Mouse (Mus musculus): ENCODE results near the gene Siglec1. TPM values are rescaled to one million over a fixed set of nuclear protein-coding genes. Genes with fewer than 3 reads are reported as not detected.
"Not testable (repeated sequence)": the region's sequence is repeated elsewhere in the genome, so short reads cannot be mapped to it uniquely, and the experiment has no call there.

Gene Siglec1
- total RNA-seq, 2 experiments from 2014 or later: 0.48 TPM; not detected in 1

DNA sequence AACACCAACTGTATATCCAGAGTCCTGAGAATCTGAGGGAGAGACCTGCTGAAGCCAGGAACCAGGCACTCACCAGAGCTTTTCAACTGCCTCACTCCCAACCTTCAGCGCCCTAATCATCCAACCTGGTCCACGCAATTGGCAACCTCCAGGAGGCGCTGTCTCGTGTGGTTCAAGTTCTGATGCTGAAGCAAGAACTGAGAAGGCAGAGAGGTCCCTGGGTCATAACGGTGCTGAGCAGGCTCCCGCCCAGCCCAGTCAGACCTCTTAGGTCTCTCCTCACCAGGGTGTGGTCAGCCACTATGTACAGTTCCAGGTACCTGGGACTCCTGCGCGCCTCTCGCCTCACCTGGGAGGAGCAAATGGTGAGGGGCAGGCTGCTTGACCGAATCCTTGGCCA is 30.9 kb downstream of the Siglec1 start:
- peak; percentile 51 for ATAC-seq (replicated peaks; ENCODE audit: low FRiP score, low TSS enrichment, poor library complexity, severe bottlenecking)

DNA sequence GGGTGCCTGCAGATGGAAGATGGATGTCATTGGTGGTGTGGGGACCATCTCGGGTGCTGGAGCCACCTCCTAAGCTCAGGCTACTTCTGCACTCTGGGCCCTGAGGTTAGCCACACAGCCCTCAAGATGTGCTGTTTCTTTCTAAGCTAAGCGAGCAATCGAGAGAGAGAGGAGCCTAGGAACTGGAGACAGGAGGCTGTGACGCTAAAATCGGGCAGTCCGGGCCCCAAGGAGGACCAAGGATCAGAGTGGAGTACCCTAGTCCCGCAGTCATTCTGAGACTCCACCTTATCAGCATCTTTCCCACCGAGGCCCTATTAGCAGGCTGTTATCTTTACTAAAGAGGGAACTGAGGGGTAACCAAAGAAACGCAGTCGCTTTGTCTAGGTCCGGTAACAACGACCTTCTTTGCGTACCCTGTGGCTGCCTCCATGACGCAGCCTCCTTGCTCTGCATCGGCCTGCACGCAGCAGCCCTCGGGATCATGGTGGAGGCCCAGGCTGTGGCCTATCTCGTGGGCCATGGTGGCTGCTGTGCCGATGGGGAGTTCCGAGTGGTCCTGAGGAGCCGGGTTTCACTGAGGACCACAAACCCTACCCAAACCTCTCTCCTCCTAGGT is 31.8 kb downstream of the Siglec1 start:
- no peak for ATAC-seq (replicated peaks; ENCODE audit: low FRiP score, low TSS enrichment, poor library complexity, severe bottlenecking)

DNA sequence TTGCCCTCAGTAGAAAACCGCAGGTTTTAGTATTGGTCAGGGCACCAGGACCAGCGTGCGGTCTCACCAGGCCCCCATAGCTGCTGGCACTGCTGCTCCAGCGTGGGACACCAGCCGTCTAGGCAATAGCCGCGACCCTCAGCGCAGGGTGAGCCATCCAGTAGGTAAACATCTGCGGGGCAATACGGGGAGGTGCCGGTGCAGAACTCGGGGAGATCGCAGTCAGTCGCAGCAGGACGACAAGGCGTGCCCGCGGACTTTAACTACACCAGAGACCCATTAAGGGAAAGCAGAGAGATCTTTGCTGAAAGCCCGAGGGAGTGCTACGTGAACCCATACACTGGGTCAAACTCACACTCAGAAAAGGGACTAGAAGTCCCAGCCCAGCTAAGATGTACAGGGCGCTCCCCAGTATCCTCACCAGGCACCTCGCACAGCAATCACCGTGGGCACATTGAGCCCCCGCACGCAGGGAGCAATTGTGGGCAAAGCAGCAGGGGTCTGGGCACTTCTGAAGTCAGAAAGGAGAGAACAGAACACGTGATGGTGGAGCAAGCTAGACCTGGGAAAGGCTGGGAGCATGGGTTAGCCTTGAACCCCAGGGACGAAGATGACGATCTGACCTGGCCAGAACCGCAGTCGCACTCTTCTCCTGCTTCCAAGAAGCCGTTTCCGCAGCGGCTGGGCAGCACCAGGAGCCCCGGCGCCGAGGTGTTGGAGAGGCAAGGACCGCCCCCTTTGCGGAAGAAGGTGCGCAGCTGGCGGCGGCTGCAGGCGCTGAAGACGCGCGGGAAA is 32.5 kb downstream of the Siglec1 start:
- ATAC-seq (replicated peaks; ENCODE audit: low FRiP score, low TSS enrichment, poor library complexity, severe bottlenecking): 0 out of 2 replicates have a peak, but pooled peaks have one; percentile 6

DNA sequence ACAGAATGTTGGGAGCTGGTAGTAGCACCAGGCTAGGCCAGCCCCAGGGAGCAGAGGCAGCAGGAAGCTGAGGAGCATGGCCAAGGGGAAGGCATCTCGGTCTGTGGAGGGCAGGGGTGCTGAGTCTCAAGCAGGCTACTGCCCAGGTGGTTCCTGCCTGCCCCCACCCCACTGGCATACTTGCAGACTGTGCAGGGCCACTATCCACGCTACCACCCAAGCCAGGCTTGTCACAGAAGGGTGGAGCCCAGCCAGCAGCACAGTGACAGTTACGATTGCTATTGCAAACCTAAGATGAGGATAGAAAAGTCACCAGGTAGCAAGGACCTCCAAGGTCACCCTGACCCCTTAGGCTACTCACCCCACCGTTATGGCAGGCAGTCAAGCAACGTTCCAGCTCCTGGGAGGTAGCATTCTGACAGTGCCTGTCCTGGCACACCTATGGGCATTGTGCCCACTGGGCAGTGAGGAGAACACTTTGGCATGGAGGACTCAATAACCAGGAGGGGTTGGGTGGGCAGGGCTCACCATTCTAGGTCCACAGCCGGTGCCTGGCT is 33.6 kb downstream of the Siglec1 start:
- no peak for ATAC-seq (replicated peaks; ENCODE audit: low FRiP score, low TSS enrichment, poor library complexity, severe bottlenecking)

DNA sequence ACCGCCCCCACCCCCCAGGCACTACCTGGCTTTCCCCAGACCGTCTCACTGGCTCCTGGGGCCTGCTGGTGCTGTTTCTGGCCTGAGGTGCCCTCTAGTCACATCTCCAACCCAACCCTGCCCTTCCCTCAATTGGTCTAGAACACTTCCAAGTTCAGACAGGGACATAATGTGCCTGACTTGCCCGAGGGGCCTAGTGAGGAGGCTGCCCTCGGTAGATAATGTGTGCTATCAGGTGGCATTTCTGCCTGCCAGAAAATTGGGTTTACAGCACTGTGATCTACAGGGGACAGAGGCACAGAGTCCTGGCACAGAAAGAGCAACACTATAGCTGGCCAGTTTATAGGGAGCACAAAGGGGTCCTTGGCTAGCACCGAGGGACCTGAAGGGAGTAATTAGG is 34.5 kb downstream of the Siglec1 start:
- ATAC-seq (replicated peaks; ENCODE audit: low FRiP score, low TSS enrichment, poor library complexity, severe bottlenecking): peak; percentile 74

DNA sequence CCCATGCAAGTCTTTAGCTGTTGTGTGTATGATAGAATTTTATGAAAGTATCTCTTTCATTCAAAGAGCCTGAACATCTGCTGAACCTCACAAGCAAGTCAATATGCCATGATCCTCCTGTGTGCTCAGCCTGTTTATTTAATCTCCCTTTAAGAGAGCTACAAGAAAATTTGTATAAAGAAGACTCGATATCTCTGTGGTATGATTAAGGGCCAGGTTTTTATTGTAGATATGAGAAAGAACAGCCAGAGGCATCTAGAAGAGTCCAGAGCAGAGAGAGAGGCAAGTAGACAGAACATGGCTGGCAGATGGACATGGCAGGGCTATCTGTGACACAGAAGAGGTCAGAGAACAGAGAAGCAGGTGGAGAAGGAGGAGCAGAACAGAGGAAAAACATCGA is 40.5 kb downstream of the Siglec1 start:
- ATAC-seq (replicated peaks; ENCODE audit: low FRiP score, low TSS enrichment, poor library complexity, severe bottlenecking): peak; percentile 68

DNA sequence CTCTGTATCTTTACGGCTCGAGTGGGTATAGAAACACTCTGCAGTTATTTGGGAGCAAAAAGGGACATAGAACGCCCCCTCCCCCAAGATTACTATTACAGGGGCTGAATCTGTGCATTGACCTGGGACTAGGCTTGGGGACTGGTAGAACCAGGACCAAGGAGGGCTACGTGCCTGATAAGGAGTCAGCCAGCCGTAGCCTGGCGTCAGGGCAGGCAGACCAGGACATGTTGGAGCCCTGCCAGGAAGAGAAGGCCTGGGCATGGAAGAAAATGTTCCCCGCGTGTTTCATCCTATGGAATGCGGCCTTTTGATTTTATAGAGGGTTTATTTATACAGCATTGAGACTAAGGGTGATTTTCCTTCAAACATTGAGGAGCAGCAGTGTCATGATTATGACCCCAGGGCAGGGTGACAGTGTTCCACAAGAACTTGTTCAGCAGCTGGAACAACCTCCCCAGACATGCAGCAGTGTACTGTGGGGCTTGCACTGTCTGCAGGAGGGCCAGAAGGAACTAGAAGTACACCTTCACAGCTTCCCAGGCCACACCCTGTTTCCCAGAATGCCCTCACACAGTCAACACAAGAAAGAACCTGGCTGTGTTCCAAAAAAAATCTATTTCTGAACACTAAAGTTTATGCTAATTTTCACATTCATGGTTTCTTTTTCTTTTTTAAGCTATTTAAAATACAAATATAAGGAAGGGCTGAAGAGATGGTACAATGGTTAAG is 41.4 kb downstream of the Siglec1 start:
- peak; percentile 45; the same call in 1 of the 2 replicates for ATAC-seq (replicated peaks; ENCODE audit: low FRiP score, low TSS enrichment, poor library complexity, severe bottlenecking)

DNA sequence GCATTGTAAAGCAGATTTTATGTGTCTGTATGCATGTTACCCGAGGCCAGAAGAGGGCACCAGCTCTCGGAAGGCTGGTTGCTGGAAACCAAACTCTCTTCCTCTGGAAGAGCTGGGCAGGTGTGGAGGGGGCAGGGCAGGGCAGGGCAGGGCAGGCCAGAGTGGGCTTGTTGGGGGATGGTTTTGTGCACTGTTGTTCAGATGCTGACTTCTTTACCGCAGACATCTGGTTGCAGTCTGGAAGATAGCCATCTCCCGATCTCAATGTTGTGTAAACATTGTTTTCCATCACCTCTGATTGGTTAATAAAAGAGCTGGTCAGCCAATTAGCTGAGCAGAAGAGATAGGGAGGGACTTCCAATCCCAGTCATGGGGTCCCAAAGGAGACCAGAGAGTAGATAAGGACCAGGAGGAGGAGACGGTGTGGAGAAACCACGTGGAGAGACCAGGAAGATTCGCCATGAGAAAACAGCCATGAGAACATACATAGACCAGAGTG is 42.2 kb downstream of the Siglec1 start:
- no peak for ATAC-seq (replicated peaks; ENCODE audit: low FRiP score, low TSS enrichment, poor library complexity, severe bottlenecking)

DNA sequence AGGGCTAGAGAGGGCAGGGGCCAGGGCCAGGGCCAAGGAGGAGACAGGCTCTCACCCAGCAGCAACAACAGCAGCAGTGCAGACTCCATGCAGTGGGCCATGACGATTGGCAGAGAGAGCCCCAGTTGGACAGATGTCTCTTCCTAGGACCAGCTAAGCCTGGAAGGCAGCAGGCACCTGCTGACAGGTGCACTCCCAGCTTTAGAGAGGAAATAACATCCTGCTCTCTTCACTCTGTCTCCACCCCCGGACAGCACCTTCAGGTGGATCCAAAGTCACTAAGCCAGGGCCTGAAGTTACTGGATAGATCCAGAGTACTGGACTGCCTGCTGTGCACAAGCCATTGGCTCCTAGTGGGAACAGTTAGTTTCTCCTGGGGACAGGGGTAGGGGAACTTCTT is 43.6 kb downstream of the Siglec1 start, which contains the start of gene Gfra4:
Gene Gfra4, minus strand, starts transcription at position 101 of the 400 bp plus-strand sequence.
- ATAC-seq (replicated peaks; ENCODE audit: low FRiP score, low TSS enrichment, poor library complexity, severe bottlenecking): no peak

DNA sequence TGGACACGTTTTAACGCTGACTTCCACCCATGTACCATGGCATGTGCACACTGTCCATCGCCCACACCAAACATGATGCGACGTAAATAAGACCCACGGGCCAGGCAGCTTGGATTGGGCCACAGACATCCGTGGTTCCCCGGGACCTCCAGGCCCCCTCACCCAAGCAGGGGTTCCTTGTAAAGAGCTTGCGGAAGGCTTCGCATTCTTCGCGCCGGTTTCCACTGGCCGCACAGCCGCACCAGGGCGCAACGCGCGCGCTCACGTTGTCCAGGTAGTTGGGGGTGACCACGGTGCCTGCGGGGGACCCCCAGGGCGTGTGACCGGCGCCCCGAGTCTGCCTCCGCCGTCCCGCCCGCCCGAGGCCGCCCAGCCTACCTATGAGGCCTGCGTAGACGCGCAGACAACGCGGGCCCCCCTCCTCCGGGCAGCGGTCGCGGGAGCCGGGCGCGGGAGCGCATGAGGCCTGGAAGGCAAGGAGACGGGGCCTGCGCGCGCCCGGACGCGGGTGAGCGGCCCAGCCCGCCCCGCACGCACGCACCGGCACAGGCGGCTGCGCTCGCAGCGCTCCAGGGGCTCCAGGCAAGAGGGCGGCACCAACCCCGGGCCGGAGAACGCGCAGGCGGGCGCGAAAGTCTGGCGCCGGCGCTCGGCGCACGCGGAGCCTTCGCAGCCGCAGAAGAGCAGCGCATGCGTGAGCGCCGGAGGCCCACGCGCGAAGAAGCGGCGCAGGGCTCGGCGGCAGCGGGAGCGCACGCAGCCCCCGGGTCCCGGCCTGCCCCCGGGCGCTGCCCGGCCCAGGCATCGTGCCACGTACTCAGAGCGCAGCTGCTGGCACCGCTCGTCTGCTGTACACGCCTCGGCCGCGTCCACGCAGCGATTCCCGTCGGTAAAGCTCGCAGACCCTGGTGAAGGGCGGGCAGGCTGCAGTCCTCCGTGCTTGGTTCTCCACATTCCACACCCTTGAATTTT is 45.4 kb downstream of the Siglec1 start:
- ATAC-seq (replicated peaks; ENCODE audit: low FRiP score, low TSS enrichment, poor library complexity, severe bottlenecking): no peak

DNA sequence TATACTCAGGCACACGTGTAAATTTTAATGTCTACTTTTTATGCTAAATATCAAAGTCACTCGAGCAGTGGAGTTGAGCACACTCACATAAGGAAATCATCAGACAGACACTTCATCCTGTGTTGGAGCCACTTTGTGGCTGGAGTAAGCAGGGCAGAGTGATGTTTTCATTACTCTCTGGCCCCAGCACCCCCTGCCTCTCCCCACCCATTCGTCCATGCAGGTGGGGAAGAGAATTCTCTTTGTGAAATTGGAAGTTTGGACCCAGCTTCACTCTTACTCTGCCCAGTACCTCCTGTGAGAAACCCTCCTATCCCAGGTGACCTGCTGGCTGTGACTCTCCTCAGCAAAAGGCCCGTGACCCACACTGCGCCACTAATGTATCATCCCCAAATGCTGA is 47.9 kb downstream of the Siglec1 start:
- ATAC-seq (replicated peaks; ENCODE audit: low FRiP score, low TSS enrichment, poor library complexity, severe bottlenecking): no peak

DNA sequence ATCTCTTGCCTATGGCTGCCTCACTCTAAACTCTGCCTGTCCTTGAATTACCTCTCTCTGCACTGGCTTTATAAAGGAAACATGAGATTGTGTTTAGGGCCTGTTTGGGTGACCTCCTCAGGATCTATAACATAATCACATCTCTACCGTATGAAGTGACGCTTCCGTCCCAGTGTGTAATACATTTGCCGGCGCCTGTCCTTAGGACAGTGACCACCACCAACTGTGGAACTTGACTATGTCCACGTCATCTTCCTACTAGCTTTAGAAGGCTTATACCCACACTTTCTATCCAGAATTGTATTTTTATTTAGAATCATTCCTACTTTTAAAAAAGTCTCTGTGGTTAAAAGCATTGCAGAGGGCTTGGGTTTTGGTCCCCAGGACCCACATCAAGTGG is 48.4 kb downstream of the Siglec1 start:
- no peak for ATAC-seq (replicated peaks; ENCODE audit: low FRiP score, low TSS enrichment, poor library complexity, severe bottlenecking)

DNA sequence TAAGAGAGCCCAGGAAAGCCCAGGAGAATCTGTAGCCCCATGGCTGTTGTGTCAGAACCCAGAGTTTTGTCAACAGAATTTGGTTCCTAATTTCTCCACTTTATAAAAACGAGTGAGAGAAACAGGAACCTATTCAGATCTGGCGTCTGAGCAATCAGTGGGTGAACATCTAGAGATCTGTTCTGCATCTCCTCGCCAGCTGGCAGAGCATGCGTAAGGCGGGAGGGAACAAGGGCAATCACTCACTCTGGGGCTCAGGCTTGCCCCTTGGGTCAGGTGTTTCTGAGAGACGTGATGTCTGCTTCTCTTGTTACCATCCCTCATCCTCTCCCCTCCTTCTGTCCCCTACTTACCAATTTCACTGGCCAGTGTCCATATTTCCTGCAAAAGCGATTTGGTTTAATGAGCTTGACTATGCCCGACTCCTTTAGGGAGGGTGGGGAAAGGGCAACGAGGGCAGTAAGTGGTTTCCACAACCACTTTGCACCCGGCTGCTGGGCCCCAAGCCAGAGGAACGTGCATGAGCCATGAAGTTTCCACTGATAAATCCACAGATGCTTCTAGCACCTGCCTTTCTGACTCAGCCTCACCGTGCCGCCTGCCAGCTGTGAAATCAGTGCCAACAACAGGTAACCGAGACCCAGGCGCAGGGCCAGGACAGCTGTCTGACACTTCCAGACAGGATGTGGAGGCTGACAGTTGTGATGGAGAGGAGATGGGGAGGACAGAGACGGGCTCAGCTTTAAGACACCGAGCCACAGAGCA is 49.2 kb downstream of the Siglec1 start:
- peak; percentile 45; the same call in 1 of the 2 replicates for ATAC-seq (replicated peaks; ENCODE audit: low FRiP score, low TSS enrichment, poor library complexity, severe bottlenecking)

DNA sequence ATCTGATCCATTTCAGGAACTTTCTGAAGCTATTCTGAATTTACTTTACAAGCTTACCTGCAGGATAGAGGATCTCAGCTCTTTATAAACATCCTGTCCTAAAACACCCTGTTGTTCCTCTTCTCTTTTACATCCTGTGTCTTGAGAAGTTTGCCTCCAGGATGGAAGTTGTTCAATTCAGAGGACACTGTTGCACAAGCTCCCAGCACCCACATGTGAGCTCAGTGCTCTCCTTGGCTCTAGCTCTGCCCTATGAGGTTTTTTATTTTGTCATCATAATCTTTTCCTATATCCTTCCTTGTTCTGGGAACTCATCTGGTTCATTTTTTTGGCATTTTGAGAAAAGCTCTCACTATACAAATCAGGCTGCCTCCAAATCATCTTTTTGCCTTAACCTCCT is 49.8 kb downstream of the Siglec1 start:
- ATAC-seq (replicated peaks; ENCODE audit: low FRiP score, low TSS enrichment, poor library complexity, severe bottlenecking): no peak

DNA sequence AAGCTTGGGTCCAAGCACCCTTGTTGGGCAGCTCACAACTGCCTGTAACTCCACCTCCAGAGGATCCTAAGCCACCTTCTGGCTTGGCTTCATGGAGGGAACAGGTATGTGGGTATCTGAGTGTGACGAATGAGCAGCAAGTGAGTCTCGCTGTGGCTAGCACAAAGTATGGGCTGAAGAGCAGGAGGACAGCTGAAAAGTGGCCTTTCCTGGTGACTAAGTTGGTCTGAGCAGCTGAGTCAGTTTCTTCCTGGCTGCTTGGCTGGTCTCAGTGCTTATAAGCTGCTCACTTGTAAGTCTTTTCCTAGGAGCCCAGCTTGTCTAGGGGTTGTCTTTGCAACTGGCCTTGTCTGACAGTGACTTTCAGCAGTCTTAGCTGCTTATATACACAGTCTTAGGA is 50.2 kb downstream of the Siglec1 start:
- ATAC-seq (replicated peaks; ENCODE audit: low FRiP score, low TSS enrichment, poor library complexity, severe bottlenecking): no peak

DNA sequence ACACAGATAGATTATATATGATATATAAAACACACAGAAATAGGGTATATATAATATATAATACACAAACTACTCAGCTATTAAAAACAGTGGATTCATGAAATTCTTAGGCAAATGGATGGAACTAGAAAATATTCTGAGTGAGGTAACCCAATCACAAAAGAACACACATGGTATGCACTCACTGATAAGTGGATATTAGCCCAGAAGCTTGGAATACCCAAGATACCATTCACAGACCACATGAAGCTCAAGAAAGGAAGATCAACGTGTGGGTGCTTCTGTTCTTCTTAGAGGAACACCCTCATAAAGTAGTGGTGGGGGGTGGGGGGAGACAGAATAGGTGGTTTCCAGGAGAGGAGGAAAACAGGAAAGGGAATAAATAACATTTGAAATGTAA is 55.2 kb downstream of the Siglec1 start:
- not testable (repeated sequence) for ATAC-seq (replicated peaks; ENCODE audit: low FRiP score, low TSS enrichment, poor library complexity, severe bottlenecking)

DNA sequence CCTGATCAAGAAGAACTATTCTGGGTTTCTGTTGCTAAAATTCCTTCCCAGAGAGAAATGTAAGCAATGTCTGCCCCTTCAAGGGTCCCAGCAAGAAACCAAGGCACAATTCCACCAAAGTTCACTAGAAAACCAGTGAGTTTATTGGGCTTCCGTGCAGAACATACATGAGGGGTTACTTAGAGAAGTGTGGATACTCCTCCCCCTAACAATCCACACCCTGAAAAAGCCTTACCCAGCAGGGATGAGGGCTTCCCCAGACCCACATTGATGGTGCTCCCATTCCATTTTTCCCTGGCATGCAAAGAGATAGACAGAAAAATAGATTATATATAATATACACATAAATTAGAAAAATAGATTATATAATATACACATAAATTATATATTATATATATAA is 55.6 kb downstream of the Siglec1 start:
- no peak for ATAC-seq (replicated peaks; ENCODE audit: low FRiP score, low TSS enrichment, poor library complexity, severe bottlenecking)

DNA sequence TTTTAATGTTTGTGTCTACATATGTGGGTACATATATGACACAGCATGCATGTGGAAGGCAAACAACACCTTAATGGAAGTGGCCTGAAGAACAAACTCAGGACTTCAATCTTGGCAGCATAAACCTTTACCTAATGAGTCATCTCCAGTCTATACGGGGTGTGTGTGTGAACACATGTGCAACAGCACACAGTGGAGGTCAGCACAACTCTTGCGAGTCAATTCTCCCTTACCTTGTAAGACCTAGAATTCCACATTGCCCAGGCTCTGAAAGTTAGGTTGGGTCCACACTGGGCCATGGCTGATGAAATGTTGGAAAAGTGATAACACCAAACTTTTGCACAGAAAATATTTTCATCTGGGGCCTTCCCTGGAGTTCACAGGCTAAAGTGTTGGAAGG is 56.0 kb downstream of the Siglec1 start:
- ATAC-seq (replicated peaks; ENCODE audit: low FRiP score, low TSS enrichment, poor library complexity, severe bottlenecking): no peak
